Mouse (Mus musculus) CD8-positive naive resting alpha-beta T cell, adult 2 months (primary cell): ENCODE results near the gene Atad3a.

Experiments used
- DNase-seq, 2 experiments: peaks; one replicate each; pipeline ENCODE4 v3.0.0; 2022; ENCODE audit warnings: low read depth in 2 of 2, low spot score in 2 of 2

The Atad3a gene

GRCm38 (mm10) chr4:155695531-155696062 is 65.3 kb downstream of the Atad3a start:
- DNase-seq, result no peak

DNA sequence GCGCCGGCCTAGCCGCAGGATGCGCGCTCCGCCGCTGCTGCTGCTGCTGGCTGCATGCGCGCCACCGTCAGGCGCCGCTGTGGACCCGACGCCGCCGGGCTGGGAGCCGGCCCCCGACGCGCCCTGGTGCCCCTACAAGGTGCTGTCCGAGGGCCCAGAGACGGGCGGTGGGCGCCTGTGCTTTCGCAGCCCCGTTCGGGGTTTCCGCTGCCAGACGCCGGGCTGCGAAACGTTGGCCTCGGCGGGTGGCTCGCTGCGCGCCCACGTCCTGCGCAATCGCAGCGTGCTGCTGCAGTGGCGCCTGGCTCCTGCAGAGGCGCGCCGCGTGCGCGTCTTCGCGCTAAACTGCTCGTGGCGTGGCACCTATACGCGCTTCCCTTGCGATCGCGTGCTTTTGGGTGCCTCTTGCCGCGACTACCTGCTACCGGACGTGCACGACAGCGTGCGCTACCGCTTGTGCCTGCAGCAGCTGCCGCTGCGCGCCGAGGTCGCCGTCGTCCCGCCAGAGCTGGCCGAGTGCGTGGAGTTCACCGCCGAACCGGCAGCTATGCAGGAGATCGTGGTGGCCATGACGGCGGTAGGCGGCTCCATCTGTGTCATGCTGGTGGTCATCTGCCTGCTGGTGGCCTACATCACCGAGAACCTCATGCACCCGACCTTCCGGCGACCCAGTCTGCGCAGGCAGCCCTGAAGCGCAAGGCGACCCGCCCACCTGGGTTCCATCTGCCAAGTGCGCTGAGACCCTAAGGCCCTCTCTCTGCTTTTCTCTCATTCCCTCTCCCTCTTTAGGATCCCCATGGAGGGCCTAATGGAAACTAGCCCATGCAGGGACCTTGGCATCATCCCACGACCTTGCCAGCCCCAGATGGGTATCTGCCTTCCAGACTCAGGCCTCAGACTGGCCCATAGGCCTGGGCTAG is 66.2 kb downstream of the Atad3a start:
- peak; percentile 71 to 77 for DNase-seq

DNA sequence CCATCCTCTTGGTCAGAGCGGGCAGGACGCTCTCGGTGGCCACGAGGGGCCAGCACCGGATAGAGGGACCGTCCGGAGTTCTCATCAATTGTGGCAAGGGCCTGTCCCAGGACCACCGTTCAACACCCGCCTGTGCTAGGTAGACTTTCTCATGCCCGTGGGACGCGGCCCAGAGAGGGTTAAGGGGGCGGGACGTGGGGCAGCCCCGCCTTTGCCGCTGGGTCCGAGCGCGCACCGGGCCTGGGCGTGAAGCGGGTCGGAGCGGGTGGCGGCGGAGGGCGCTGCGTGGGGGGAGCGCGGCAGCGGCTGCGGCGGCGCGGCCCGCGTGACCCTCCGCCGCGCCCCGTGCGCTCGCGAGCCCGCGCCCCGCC is 66.8 kb downstream of the Atad3a start, which contains the start of gene Fndc10:
Gene Fndc10 (plus strand): TSS at position 232 of the 371 bp plus-strand sequence.
- DNase-seq, result peak; percentile 25 to 42

- DNase-seq, result peak in 1 of 2 experiments; percentile 32
Observed at GRCm38 (mm10) chr4:155692421-155692820, 68.5 kb downstream of the Atad3a start.
